Mouse (Mus musculus): ENCODE data around the gene Slc25a44. TPM values are rescaled to one million over a fixed set of nuclear protein-coding genes. Genes with fewer than 3 reads are reported as not detected.

Gene Slc25a44
- 32.4 and 34.5 TPM in 2 replicates for polyA plus RNA-seq (2012; rRNA removed)

GRCm38 (mm10) chr3:88424605-88425329 lies at the start of gene Slc25a44:
Gene Slc25a44 (minus strand): TSS chr3:88425139.

GRCm38 (mm10) chr3:88460983-88461696 lies 36.2 kb upstream of the Slc25a44 start, which contains the start of gene Sema4a:
Gene Sema4a (minus strand): TSS chr3:88461182.

GRCm38 (mm10) chr3:88409741-88410644 lies 14.9 kb downstream of the Slc25a44 start, which contains the start of gene Pmf1:
Gene Pmf1 (minus strand): TSS chr3:88410331.

GRCm38 (mm10) chr3:88384364-88384763 lies 40.6 kb downstream of the Slc25a44 start, which contains the start of gene Bglap:
Gene Bglap (minus strand): TSS chr3:88384464.

GRCm38 (mm10) chr3:88378599-88378998 lies 46.3 kb downstream of the Slc25a44 start, which contains the start of gene Bglap2:
Gene Bglap2 (minus strand): TSS chr3:88378699.

GRCm38 (mm10) chr3:88372643-88373042 lies 52.3 kb downstream of the Slc25a44 start, which contains the start of gene Bglap3:
Gene Bglap3 (minus strand): TSS chr3:88372743.

GRCm38 (mm10) chr3:88364337-88364736 lies 60.6 kb downstream of the Slc25a44 start, which contains the start of gene Paqr6:
Gene Paqr6 (plus strand): TSS chr3:88364584.

Other genes starting within 250 kb of the Slc25a44 start
- gene Rhbg, start 170.4 kb downstream of the Slc25a44 start, polyA plus RNA-seq (2012; rRNA removed) = 0.27 and 0.95 TPM in 2 replicates
- gene Gm38392, start 137.9 kb downstream of the Slc25a44 start, polyA plus RNA-seq (2012; rRNA removed) = 0.09 and 0.23 TPM in 2 replicates
- gene Tsacc, start 128.1 kb downstream of the Slc25a44 start, polyA plus RNA-seq (2012; rRNA removed) = 5.3 and 6.7 TPM in 2 replicates
- 345 and 353 TPM in 2 replicates for gene Cct3, start 128.0 kb downstream of the Slc25a44 start, polyA plus RNA-seq (2012; rRNA removed)
- 62.5 and 76.0 TPM in 2 replicates for gene Glmp, start 100.1 kb downstream of the Slc25a44 start, polyA plus RNA-seq (2012; rRNA removed)
- gene Tmem79, start 89.0 kb downstream of the Slc25a44 start, polyA plus RNA-seq (2012; rRNA removed) = 1.3 and 2.0 TPM in 2 replicates
- 111 and 121 TPM in 2 replicates for gene Smg5, start 88.9 kb downstream of the Slc25a44 start, polyA plus RNA-seq (2012; rRNA removed)
- 1.6 and 4.0 TPM in 2 replicates for gene Paqr6, start 60.6 kb downstream of the Slc25a44 start, polyA plus RNA-seq (2012; rRNA removed)
- gene Bglap3, start 52.4 kb downstream of the Slc25a44 start, polyA plus RNA-seq (2012; rRNA removed) = 0.17 and 0.18 TPM in 2 replicates
- 0.81 TPM in 1 of 2 replicates, not detected in the other for gene Bglap2, start 46.4 kb downstream of the Slc25a44 start, polyA plus RNA-seq (2012; rRNA removed)
- 0.55 and 1.6 TPM in 2 replicates for gene Bglap, start 40.7 kb downstream of the Slc25a44 start, polyA plus RNA-seq (2012; rRNA removed)
- 56.6 and 58.5 TPM in 2 replicates for gene Pmf1, start 14.8 kb downstream of the Slc25a44 start, polyA plus RNA-seq (2012; rRNA removed)
- gene Sema4a, start 36.0 kb upstream of the Slc25a44 start, polyA plus RNA-seq (2012; rRNA removed) = 41.8 and 44.4 TPM in 2 replicates
- 27.8 and 62.3 TPM in 2 replicates for gene Lmna, start 84.8 kb upstream of the Slc25a44 start, polyA plus RNA-seq (2012; rRNA removed)
- 81.4 and 92.2 TPM in 2 replicates for gene Mex3a, start 107.3 kb upstream of the Slc25a44 start, polyA plus RNA-seq (2012; rRNA removed)
- gene Rab25, start 123.2 kb upstream of the Slc25a44 start, polyA plus RNA-seq (2012; rRNA removed) = 0.61 and 4.2 TPM in 2 replicates
- 141 and 144 TPM in 2 replicates for gene Lamtor2, start 127.9 kb upstream of the Slc25a44 start, polyA plus RNA-seq (2012; rRNA removed)
- gene Ubqln4, start 128.6 kb upstream of the Slc25a44 start, polyA plus RNA-seq (2012; rRNA removed) = 102 and 104 TPM in 2 replicates
- 182 and 228 TPM in 2 replicates for gene Ssr2, start 150.7 kb upstream of the Slc25a44 start, polyA plus RNA-seq (2012; rRNA removed)
- gene Arhgef2, start 180.8 kb upstream of the Slc25a44 start, polyA plus RNA-seq (2012; rRNA removed) = 119 TPM in 2 replicates
- not detected in 2 replicates for gene Rxfp4, start 228.0 kb upstream of the Slc25a44 start, polyA plus RNA-seq (2012; rRNA removed)

Measured in central nervous system, embryonic 14 days (tissue).